Mouse (Mus musculus): Measurements from ENCODE around the gene 4930474N05Rik.

DNA sequence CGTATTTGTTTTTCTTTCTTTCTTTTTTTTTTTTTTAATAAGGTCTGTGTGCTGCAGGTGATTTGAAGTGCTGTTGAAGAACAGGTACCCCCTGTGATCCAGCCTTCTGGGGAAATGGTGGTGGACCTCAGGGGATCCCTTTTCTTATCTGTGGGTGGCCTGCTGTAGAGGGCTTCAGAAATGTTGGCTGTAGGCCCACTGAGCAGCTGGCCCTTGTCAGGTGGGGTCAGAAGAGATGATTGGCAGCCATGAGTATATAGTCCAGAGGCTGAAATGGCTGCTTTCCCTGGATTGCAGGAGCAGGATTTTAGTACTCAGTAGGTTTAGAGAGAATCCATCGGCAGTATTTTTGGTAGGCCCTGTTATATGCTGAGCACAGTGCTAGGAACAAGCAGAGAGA is 41.4 kb upstream of the 4930474N05Rik start:
- TF ChIP-seq CTCF (IDR thresholded peaks at IDR 0.05; ENCODE audit: low read depth, low read length) (no peak), GATA1 (IDR thresholded peaks at IDR 0.05; ENCODE audit: borderline replicate concordance, low read length) (no peak), TAL1 (conservative IDR thresholded peaks at IDR 0.05; ENCODE audit: low read depth, low read length) (no peak), POLR2AphosphoS5 (IDR thresholded peaks at IDR 0.05; ENCODE audit: insufficient replicate concordance, low read depth, low read length) (no peak), GATA2 (IDR thresholded peaks at IDR 0.05; ENCODE audit: borderline replicate concordance, low read depth, low read length) (no peak)

All from G1E (cell line).